Mouse (Mus musculus) mouse trophoblast stem cell (cell line): ENCODE measurements around the gene Zfp568.
"Not testable (repeated sequence)": the region's sequence is repeated elsewhere in the genome, so short reads cannot be mapped to it uniquely, and the experiment has no call there.

Experiments used
- in situ Hi-C, 2 experiments: fragments of 300-500 bp; cut with MseI, MboI; formaldehyde crosslinking; loops; 2 replicates in 1 of 2; 3 replicates in 1 of 2; pipeline ENCODE4 v1.15.1; 2025

Gene Zfp568

DNA sequence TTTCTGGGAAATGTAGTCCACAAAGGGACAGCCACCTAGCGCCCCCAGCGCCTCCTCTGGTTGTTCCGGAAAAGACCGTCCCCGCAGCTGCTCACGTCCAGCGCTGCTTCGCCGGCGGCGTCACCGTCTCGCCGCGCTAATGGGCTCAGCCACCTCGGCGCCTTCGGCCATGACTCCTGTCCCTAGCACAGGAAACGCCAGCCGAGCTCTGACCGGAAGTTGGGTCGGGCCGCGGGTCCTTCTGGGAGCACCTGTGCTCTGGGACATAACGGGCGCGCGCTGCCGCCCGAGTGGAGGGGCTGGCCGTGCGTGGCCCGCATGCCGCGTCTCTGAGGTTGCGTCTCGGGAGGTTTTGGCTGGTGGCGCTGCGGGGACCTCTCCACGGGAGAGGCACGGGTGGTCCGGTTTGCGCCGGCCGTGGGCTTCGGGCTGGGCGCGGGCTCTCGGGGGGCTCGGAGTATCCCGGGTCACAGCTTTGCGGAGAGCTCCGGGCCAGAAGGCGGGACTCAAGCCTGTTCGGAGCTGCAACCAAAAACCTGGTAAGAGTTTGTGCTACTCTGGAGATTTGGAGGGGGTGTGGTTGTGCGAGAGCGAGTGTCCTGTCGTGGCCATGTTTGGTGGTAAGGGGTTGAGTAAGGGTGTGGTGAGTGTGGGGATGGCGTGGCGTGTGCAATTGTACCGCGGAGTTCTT, at the start of gene Zfp568:
TSS of gene Zfp568 (plus strand) at position 266 of the 691 bp plus-strand sequence.
- in situ Hi-C loops: no loop called here

- in situ Hi-C loops: no loop called here
These were observed 44.9 kb upstream of the Zfp568 start for GRCm38 (mm10) chr7:29938856-29939255.

- in situ Hi-C loops: no loop called here
These were observed 42.7 kb upstream of the Zfp568 start for GRCm38 (mm10) chr7:29941027-29941426.

DNA sequence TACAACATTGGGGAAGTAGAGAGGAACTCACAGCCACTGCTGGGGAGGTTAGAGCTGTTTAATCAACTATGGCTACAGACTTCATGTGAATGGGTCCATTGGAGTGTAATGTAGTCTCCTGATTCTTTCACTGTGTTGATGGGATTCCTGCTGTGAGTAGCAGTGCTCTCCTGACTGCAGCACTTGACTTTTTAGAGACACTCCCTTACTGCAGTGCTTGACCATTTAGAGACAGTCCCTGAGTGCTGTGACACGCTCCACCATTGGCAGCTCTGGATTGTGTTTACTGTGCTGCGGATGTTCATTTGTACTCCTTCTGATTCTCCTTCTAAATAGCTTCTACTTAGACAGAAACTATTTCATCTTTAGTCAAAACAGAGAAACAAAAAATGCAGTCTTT, 41.0 kb upstream of the Zfp568 start:
- in situ Hi-C loops: no loop called here

DNA sequence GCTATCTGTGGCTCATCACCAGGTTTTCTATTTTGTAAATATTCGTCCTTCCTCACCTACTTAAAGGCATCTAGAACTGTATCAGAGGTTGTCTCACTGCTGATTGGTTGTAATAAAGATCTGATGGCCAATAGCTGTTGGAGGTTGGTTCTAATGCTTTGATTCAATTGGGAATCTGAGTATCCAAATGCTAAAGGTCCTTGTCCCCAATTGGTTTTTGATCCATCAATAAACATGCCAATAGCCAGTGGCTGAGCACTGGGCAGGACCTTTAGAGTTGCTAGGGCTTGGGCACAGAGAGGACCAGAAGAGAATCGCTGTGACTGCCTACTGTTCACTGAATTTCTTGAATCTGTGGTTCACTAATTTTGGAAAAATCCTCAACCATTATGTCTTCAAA, 40.0 kb upstream of the Zfp568 start:
- in situ Hi-C loops: no loop called here

GRCm38 (mm10) chr7:29944201-29944600, 39.6 kb upstream of the Zfp568 start:
- in situ Hi-C loops: no loop called here

- in situ Hi-C loops: no loop called here
These were observed 30.7 kb upstream of the Zfp568 start for GRCm38 (mm10) chr7:29953086-29953485.

DNA sequence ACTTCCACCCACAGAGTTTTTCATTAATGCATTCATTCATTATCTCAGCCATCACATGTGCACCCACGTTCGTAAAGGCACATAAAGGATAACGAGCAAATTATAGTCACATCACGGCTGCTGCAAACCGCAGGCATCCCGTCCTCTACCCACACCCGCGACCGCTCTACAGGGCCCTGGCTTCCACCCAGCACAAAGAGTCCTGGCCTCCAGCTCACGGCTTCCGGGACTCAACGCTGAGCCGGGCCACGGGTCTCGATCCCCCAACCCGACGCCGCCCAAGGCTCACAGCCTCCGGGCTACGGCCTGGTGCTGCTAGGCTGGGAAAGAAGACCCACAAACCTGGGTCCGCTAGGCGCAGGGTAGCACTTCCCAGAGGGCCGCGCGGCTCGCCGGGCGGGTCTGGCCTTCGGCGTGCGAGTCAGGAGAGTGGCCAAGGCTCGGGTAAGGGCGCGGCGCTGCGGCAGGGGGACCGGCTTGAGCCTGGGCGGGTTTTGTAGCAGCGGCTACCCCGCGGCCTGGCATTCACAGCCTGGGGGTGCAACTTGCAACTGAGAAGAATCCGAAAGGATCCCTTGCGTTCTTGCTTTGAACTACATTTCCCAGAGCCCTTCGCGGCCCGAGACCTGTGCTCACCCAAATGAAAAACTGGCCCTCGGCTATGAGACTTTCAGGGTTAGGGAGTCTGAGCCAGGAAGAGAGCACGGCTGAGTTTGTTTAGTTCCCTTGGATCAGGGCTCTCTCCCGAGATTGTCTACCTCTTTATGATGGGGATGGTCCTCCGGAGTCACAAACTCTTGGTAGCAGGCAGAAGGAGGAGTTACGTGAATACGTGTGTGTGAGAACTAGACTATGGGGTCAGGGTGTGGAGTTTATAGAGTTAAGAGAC, 30.0 kb upstream of the Zfp568 start, which contains the start of gene Zfp74:
TSS of gene Zfp74 (minus strand) at position 577 of the 889 bp plus-strand sequence.
- in situ Hi-C loops: no loop called here

- in situ Hi-C loops: no loop called here
These were observed 29.0 kb upstream of the Zfp568 start for GRCm38 (mm10) chr7:29954731-29955130.

- in situ Hi-C loops: no loop called here
These were observed 27.5 kb upstream of the Zfp568 start for GRCm38 (mm10) chr7:29956257-29956656.

DNA sequence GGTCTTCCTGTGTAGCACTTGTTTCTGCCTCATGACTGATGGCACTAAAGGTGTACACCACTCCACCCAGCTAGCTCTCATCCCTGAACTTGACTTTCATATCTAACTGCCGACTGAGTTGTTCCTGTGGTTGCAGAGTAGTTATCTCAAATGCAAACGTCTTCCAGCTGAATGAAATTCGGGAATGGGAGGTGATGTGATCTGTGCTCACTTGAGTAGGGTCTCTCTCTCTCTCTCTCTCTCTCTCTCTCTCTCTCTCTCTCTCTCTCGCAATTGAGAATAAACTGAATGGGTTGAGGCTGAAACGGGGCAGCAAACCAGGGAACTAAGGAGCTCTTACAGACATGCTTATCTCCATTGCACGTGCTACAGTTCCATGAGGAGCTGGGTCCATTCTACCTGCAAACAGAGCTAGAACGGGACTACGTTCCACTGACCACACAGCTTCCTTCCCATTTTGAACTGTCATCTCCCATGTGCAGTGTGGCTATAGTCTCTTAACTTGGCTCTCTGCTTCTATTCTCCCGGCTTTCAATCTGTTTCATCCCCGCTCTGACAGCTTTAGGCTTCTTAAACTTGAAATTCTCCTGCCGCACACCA, 25.5 kb upstream of the Zfp568 start:
- in situ Hi-C loops: no loop called here

DNA sequence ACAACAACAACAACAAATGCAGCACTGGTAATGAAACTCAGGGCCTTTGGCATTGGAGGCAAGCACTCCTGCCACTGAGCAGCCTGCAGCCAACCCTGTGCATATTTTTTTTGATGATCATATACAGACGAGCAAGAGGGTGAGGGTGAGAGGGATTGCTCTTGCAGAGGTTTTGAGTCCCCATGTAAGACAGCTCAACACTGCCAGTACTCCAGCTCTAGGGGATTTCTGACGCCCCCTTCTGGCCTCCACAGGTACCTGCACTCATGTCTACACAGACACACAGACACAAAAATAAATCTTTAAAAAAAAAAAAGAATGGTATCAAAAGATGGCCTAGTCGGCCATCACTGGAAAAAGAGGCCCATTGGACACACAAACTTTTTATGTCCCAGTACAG, 24.8 kb upstream of the Zfp568 start:
- in situ Hi-C loops: no loop called here

DNA sequence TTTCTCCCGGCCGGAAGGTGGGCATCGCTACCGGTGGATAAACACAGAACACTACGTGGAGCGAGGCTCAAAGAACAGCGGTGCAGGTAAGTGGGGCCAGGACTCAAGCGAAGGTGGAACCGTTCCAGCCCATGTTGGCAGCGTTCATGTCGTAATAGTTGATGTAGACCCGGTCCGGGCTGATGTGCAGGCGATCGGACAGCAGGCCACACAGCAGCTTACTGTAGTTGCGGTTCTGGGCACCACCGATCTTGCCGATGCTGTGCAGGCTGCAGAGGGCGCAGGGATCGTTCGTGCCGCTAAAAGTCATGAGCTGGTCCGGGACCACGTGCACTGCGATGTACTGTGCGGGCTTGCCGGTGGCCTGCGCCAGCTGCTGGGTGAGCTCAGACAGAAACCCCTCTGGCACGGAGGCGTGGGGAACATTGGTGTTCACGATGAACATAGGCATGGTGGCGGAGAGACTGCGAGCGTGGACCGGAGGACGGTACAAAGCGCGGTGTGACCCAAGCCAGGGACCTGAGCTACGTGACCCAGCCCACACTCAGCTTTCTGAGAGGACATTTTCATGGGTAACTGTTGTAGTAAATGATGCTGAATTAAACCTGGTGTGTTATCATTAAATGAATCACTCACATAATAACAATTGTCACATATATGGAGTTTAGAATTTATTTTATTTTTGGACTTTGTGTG, 18.5 kb upstream of the Zfp568 start:
- in situ Hi-C loops: not testable (repeated sequence)

- in situ Hi-C loops: no loop called here
These were observed 13.1 kb upstream of the Zfp568 start for GRCm38 (mm10) chr7:29970686-29971085.

GRCm38 (mm10) chr7:29980761-29981160, 3.0 kb upstream of the Zfp568 start:
- in situ Hi-C loops: no loop called here

- in situ Hi-C loops: no loop called here
These were observed 2.3 kb upstream of the Zfp568 start for GRCm38 (mm10) chr7:29981455-29981854.

GRCm38 (mm10) chr7:29981860-29982259, 1.9 kb upstream of the Zfp568 start:
- in situ Hi-C loops: no loop called here

GRCm38 (mm10) chr7:29982341-29982740, 1.4 kb upstream of the Zfp568 start:
- in situ Hi-C loops: no loop called here

DNA sequence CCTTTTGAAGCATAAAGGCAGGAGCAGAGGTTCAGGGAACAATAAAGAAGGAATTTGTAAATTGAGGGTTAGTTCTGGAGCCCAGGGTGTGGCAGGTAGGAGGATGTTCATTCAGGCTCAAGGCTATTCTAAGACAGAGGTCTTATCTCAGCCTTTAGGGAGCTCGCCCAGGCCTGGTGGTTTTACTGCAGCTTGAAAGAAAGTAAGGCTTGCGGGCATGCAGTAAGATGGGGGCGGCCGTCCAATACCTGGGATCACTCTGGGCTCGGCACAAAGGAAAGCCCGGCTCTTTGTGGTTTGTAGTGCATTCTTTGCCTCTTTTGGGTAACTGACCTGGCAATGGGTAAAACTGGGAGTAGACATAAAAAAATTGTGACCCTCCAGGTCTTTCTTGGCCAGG, 824 bp upstream of the Zfp568 start:
- in situ Hi-C loops: no loop called here

DNA sequence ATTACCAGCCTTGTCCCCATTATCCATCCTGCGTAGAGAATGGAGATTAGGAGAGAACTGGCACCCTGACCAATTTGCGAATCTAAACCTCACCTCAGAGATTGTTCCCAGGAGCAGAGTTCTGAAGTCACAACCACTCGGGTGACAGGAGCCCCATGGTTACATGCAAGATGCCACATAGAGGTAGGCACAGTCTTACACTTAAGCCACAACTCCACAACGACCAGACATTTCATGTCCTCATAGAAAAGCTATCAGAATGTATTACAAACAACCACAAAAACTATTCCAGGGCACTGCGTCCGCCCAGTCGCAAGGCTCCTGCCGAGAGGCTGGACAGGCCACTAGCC, 440 bp upstream of the Zfp568 start:
- in situ Hi-C loops: no loop called here

DNA sequence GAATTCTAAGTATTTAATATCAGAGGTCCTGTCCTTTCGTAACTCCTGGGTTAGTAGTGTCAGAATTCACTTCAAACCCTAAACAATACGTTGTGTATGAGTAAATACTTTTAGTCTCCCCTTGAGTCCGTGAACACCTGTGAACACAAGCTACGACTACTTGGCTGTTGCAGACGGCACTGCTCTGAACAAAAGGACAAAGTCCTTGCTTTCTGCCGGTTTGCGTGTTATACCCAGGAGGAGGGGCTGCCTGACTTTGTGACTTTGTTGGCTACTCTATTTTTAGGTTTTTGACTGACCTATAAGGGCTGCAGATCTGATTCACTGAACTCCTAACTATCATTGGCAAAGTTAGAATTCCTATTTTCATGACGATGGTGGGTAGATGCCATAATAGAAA, 2.3 kb downstream of the Zfp568 start:
- in situ Hi-C loops: no loop called here

- in situ Hi-C loops: no loop called here
These were observed 3.8 kb downstream of the Zfp568 start for GRCm38 (mm10) chr7:29987551-29987950.
